Mouse (Mus musculus) heart, embryonic 16.5 days (tissue): ENCODE results near the gene Tmem104. TPM values are rescaled to one million over a fixed set of nuclear protein-coding genes. Genes with fewer than 3 reads are reported as not detected.

Source experiments
- ATAC-seq: fragments of 200-750 bp; cut with Nextera tagmentation; replicated peaks from 2 replicates; pipeline ENCODE4 v1.8.0; 2017; ENCODE audit warnings: moderate number of reproducible peaks; ENCODE audit not compliant: insufficient read depth, low FRiP score; ENCODE audit errors: extremely low read depth
- H3K27ac ChIP-seq: fragments of 300-500 bp; sonication (generic); 2 replicates; pipeline ENCODE4 v1.5.1; 2014; ENCODE audit warnings: mild to moderate bottlenecking, low read length, control low read depth, moderate library complexity
- H3K27me3 ChIP-seq: fragments of 300-500 bp; sonication (generic); 2 replicates; pipeline ENCODE4 v1.6.1; 2014; ENCODE audit warnings: low read length, mixed read lengths; ENCODE audit not compliant: control insufficient read depth, insufficient read depth
- H3K36me3 ChIP-seq: fragments of 300-500 bp; sonication (generic); 2 replicates; pipeline ENCODE4 v1.6.1; 2014; ENCODE audit not compliant: control insufficient read depth, insufficient read depth
- H3K4me1 ChIP-seq: fragments of 300-500 bp; sonication (generic); 2 replicates; pipeline ENCODE4 v1.6.1; 2014; ENCODE audit warnings: low read length, mixed read lengths; ENCODE audit not compliant: control insufficient read depth, insufficient read depth
- H3K4me2 ChIP-seq: fragments of 300-500 bp; sonication (generic); 2 replicates; pipeline ENCODE4 v1.6.1; 2014; ENCODE audit warnings: low read depth, mild to moderate bottlenecking, control low read depth, low read length
- H3K4me3 ChIP-seq: fragments of 300-500 bp; sonication (generic); 2 replicates; pipeline ENCODE4 v1.5.1; 2014; ENCODE audit warnings: mild to moderate bottlenecking, control low read depth, low read length
- H3K9ac ChIP-seq: fragments of 300-500 bp; sonication (generic); 2 replicates; pipeline ENCODE4 v1.6.1; 2014; ENCODE audit warnings: low read length, control low read depth
- H3K9me3 ChIP-seq: fragments of 300-500 bp; sonication (generic); replicated peaks from 2 replicates; pipeline ENCODE4 v1.6.1; 2016; ENCODE audit warnings: low read length; ENCODE audit not compliant: control insufficient read depth
- WGBS: fragments of 180-500 bp; shearing (Covaris S2); extraction: QIAGEN DNeasy Blood & Tissue Kit; methylation state at CpG from one replicate; pipeline ENCODE4 v1.1.7; 2014; 5-methylcytosine and 5-hydroxymethylcytosine counted together
- polyA plus RNA-seq: library from polyadenylated mRNA; unstranded; fragments of >200 nt; fragmentation: Nextera tagmentation; extraction: Ambion mirVana; gene quantifications from 2 replicates; pipeline ENCODE4 v1.2.1, GENCODE M21; 2015

Gene Tmem104
- polyA plus RNA-seq, 1 experiment from 2014 or later: 6.6 TPM

GRCm38 (mm10) chr11:115266400-115266778 is 79.1 kb downstream of the Tmem104 start:
- Histone ChIP-seq H3K4me3 (peak overlapping the region; percentile 47), H3K27me3 (peaks cover 72% of the 10 kb centered on the region), H3K9me3 (no peaks in the 10 kb centered on the region), H3K36me3 (no peaks in the 10 kb centered on the region), H3K27ac (no peak overlapping the region), H3K4me1 (peaks cover 19% of the 10 kb centered on the region), H3K4me2 (peak overlapping the region; percentile 71), H3K9ac (no peak overlapping the region; the same call in 1 of the 2 replicates)
- WGBS: 3% methylated on average over 22 of the region's 22 CpGs
- no peak for ATAC-seq

- peaks cover 19% of the 10 kb centered on the region for H3K4me1 ChIP-seq
- ATAC-seq: no peak
- H3K9ac ChIP-seq: peak within 1 kb of the TSS; percentile 58
- peaks cover 63% of the 10 kb centered on the region for H3K27me3 ChIP-seq
- no peaks in the 10 kb centered on the region for H3K9me3 ChIP-seq
- H3K27ac ChIP-seq: no peak within 1 kb of the TSS
- peak within 1 kb of the TSS; percentile 47 for H3K4me3 ChIP-seq
- WGBS: 10% methylated on average over 40 of the region's 50 CpGs
- H3K4me2 ChIP-seq: peak within 1 kb of the TSS; percentile 71
- H3K36me3 ChIP-seq: no peaks in the 10 kb centered on the region
Measured at GRCm38 (mm10) chr11:115267061-115267883, 80.0 kb downstream of the Tmem104 start, which contains the start of gene Grin2c. TSS of gene Grin2c (minus strand) at chr11:115267243.

- Histone ChIP-seq H3K9me3 (no peaks in the 10 kb centered on the region), H3K36me3 (no peaks in the 10 kb centered on the region), H3K4me2 (no peak overlapping the region), H3K9ac (no peak overlapping the region), H3K27ac (no peak overlapping the region), H3K4me3 (no peak overlapping the region), H3K4me1 (peaks cover 19% of the 10 kb centered on the region), H3K27me3 (peaks cover 56% of the 10 kb centered on the region)
- 80% methylated on average over 11 of the region's 11 CpGs for WGBS
- no peak for ATAC-seq
Measured at GRCm38 (mm10) chr11:115267958-115268357, 80.7 kb downstream of the Tmem104 start.

GRCm38 (mm10) chr11:115269330-115270066 is 82.2 kb downstream of the Tmem104 start:
- no peak overlapping the region for H3K27ac ChIP-seq
- H3K36me3 ChIP-seq: no peaks in the 10 kb centered on the region
- H3K4me2 ChIP-seq: no peak overlapping the region
- WGBS: 90% methylated on average over 27 of the region's 27 CpGs
- no peak for ATAC-seq
- H3K4me1 ChIP-seq: peaks cover 19% of the 10 kb centered on the region
- no peak overlapping the region for H3K4me3 ChIP-seq
- peaks cover 43% of the 10 kb centered on the region for H3K27me3 ChIP-seq
- H3K9ac ChIP-seq: no peak overlapping the region
- H3K9me3 ChIP-seq: no peaks in the 10 kb centered on the region

GRCm38 (mm10) chr11:115270148-115270861 is 83.0 kb downstream of the Tmem104 start:
- 30% methylated on average over 19 of the region's 19 CpGs for WGBS
- Histone ChIP-seq H3K4me2 (no peak overlapping the region), H3K36me3 (no peaks in the 10 kb centered on the region), H3K9ac (no peak overlapping the region), H3K27ac (no peak overlapping the region), H3K4me3 (no peak overlapping the region), H3K27me3 (peaks cover 36% of the 10 kb centered on the region), H3K9me3 (no peaks in the 10 kb centered on the region), H3K4me1 (peaks cover 15% of the 10 kb centered on the region)
- no peak for ATAC-seq

- H3K27me3 ChIP-seq: peaks cover 28% of the 10 kb centered on the region
- ATAC-seq: no peak
- H3K36me3 ChIP-seq: no peaks in the 10 kb centered on the region
- H3K4me3 ChIP-seq: no peak overlapping the region
- no peak overlapping the region for H3K27ac ChIP-seq
- no peak overlapping the region for H3K4me2 ChIP-seq
- H3K4me1 ChIP-seq: peaks cover 12% of the 10 kb centered on the region
- no peak overlapping the region for H3K9ac ChIP-seq
- no peaks in the 10 kb centered on the region for H3K9me3 ChIP-seq
- 72% methylated on average over 9 of the region's 9 CpGs for WGBS
Measured at GRCm38 (mm10) chr11:115271052-115271451, 83.8 kb downstream of the Tmem104 start.

GRCm38 (mm10) chr11:115271481-115271880 is 84.2 kb downstream of the Tmem104 start:
- Histone ChIP-seq H3K4me2 (no peak overlapping the region), H3K4me1 (peaks cover 14% of the 10 kb centered on the region), H3K9ac (no peak overlapping the region), H3K4me3 (no peak overlapping the region), H3K27me3 (peaks cover 24% of the 10 kb centered on the region), H3K9me3 (no peaks in the 10 kb centered on the region), H3K36me3 (no peaks in the 10 kb centered on the region), H3K27ac (no peak overlapping the region)
- 66% methylated on average over 10 of the region's 10 CpGs for WGBS
- ATAC-seq: no peak

- 62% methylated on average over 10 of the region's 10 CpGs for WGBS
- Histone ChIP-seq H3K9me3 (no peaks in the 10 kb centered on the region), H3K4me2 (no peak overlapping the region)
Measured at GRCm38 (mm10) chr11:115272894-115273498, 85.7 kb downstream of the Tmem104 start.

More at GRCm38 (mm10) chr11:115272894-115273498, 85.7 kb downstream of the Tmem104 start:
- no peak overlapping the region for H3K9ac ChIP-seq
- no peak for ATAC-seq
- no peak overlapping the region for H3K27ac ChIP-seq
- H3K36me3 ChIP-seq: no peaks in the 10 kb centered on the region
- peaks cover 9% of the 10 kb centered on the region for H3K27me3 ChIP-seq
- H3K4me3 ChIP-seq: no peak overlapping the region
- peaks cover 10% of the 10 kb centered on the region for H3K4me1 ChIP-seq
